Mouse (Mus musculus) ovary, adult 18-20 months (tissue): ENCODE data around the gene Nphs2.
"Not testable (repeated sequence)": the region's sequence is repeated elsewhere in the genome, so short reads cannot be mapped to it uniquely, and the experiment has no call there.

Source experiments
- DNase-seq: peaks from one replicate; pipeline ENCODE4 v3.0.0; 2022; ENCODE audit warnings: low spot score, mixed read lengths

The Nphs2 gene

GRCm38 (mm10) chr1:156310630-156311029, at the start of gene Nphs2:
Gene Nphs2, plus strand, starts transcription at chr1:156310727.
- DNase-seq = no peak

GRCm38 (mm10) chr1:156263352-156263751, 47.2 kb upstream of the Nphs2 start:
- peak; percentile 28 for DNase-seq

GRCm38 (mm10) chr1:156263946-156264345, 46.6 kb upstream of the Nphs2 start:
- DNase-seq = no peak

- DNase-seq = not testable (repeated sequence)
These were observed 42.0 kb upstream of the Nphs2 start for GRCm38 (mm10) chr1:156268546-156268945.

- DNase-seq = no peak
These were observed 40.1 kb upstream of the Nphs2 start for GRCm38 (mm10) chr1:156270471-156270870.

GRCm38 (mm10) chr1:156271654-156272053, 38.9 kb upstream of the Nphs2 start:
- DNase-seq = no peak

- no peak for DNase-seq
These were observed 36.9 kb upstream of the Nphs2 start for GRCm38 (mm10) chr1:156273647-156274046.

GRCm38 (mm10) chr1:156280131-156280530, 30.4 kb upstream of the Nphs2 start:
- DNase-seq = no peak

GRCm38 (mm10) chr1:156284207-156284606, 26.3 kb upstream of the Nphs2 start:
- no peak for DNase-seq

GRCm38 (mm10) chr1:156284851-156285540, 25.5 kb upstream of the Nphs2 start:
- DNase-seq = peak; percentile 39

GRCm38 (mm10) chr1:156285541-156285896, 25.0 kb upstream of the Nphs2 start:
- no peak for DNase-seq

GRCm38 (mm10) chr1:156288556-156289221, 21.8 kb upstream of the Nphs2 start:
- no peak for DNase-seq

- DNase-seq = not testable (repeated sequence)
These were observed 21.3 kb upstream of the Nphs2 start for GRCm38 (mm10) chr1:156289222-156289587.

- DNase-seq = no peak
These were observed 20.5 kb upstream of the Nphs2 start for GRCm38 (mm10) chr1:156290016-156290415.

- DNase-seq = peak; percentile 13
These were observed 7.4 kb upstream of the Nphs2 start, which contains the start of gene Tdrd5 for GRCm38 (mm10) chr1:156302911-156303749. Gene Tdrd5, minus strand, starts transcription at chr1:156303664.

GRCm38 (mm10) chr1:156308595-156308994, 1.9 kb upstream of the Nphs2 start:
- DNase-seq = no peak

GRCm38 (mm10) chr1:156323126-156323525, 12.6 kb downstream of the Nphs2 start:
- DNase-seq = no peak

GRCm38 (mm10) chr1:156340847-156341246, 30.3 kb downstream of the Nphs2 start:
- DNase-seq = no peak

GRCm38 (mm10) chr1:156344433-156344832, 33.9 kb downstream of the Nphs2 start:
- DNase-seq = no peak

- DNase-seq = no peak
These were observed 35.1 kb downstream of the Nphs2 start for GRCm38 (mm10) chr1:156345633-156346032.

- no peak for DNase-seq
These were observed 38.5 kb downstream of the Nphs2 start for GRCm38 (mm10) chr1:156349031-156349430.

GRCm38 (mm10) chr1:156350441-156350840, 39.9 kb downstream of the Nphs2 start:
- no peak for DNase-seq

- DNase-seq = no peak
These were observed 41.9 kb downstream of the Nphs2 start for GRCm38 (mm10) chr1:156352466-156352865.
